Mouse (Mus musculus): ENCODE measurements around the gene Atp5j2.
A peak's percentile ranks its signal among the peaks of the same experiment; 100 is the strongest.

Atp5j2 gene

DNA sequence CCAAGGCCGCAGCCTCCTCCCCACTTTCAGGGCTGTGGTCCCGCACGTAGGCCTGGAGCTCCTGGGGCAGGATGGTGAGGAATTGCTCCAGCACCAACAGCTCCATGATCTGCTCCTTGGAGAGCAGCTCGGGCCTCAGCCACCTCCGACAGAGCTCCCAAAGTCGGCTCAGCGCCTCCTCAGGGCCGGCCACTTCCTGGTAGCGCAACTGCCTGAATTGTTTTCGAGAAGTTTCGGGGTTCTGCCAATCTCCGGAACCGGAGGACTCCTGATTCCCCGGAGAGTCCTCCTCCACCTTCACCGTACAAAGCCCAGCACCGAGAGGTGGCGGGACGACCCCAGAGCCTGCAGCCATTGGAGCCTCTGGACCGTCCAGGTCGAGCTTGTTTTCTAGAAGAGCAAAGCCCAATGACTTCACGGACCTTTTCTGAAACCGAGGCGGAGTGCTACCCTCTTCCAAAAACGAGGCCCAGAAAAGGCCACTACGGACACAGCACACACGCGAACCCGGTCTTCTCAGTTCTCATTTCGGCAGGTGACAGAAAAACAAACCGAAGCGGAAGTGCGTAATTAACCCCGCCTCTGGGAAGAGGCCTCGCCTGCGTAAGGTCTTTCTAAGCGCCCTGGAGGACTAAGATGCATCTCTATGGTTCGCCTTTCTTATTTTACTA, 9.6 kb upstream of the Atp5j2 start, which contains the start of gene Zkscan14:
Zkscan14 (minus strand) TSS at position 548 of the 671 bp plus-strand sequence.
- DNase-seq (ENCODE audit: low spot score in 2 of 2) = peak; percentile 56 to 70

DNA sequence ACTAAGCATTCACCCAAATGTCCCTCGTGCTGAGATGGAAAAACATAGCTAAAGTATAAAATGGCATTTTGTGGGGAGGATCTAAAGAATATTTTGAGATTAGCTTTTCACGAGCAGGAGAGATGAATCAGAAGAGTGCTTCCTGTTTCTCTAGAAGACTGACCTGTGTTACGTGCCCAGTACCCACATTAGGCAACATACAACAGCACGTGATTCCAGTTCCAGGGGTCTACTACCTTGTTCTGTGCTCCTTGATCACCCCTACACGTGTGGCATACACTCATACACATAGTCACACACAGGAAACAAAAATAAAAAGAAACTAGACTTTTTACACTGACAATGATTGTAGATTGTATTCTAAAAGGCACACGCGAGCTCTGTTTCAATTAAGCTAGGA, 8.5 kb upstream of the Atp5j2 start:
- no peak for DNase-seq (ENCODE audit: low spot score in 2 of 2)

DNA sequence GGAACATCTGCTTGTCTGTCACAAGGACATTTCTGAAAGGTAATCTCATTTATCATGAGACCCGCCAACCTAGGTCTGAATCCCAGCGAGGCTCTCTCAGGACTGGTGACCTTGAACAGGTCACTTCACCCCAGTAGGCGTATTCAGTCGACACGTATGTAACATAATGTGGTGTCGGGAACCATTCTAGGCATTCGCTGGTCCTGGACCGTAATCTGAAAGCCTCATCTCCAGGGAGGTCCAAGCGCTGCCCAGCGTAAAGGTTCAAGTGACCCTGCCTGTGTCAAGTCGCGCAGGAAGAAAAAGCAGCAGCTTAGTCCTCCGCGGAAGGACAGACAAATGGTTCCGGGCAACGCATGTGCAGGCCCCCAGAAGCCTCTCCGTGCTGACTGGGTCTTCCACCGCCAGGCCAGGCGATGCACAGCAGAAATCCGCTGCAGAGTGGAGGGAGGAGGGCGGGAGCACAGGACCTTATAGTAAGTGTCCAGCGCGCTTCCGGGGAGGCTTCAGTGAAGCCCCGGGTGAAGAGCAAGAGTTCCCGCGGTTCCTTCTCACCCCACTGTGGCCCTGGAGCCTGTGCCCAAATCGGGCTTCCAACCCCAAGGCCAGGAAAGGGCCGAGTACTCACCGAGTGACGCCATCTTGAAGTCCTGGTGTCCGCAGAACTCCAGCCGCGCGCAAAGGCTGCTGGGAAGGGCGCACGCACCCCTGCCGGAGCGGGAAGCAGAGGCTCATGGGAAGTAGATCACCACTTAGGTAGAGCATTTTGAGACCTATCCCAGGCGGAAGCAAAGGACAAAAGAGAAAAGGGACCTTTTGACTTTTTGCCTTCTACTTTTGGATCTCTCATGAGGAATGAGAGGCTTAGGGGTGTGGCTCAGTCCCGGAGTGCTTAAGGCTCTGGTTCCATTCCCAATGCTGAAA, 725 bp downstream of the Atp5j2 start:
- peak; percentile 84 to 86 for DNase-seq (ENCODE audit: low spot score in 2 of 2)

DNA sequence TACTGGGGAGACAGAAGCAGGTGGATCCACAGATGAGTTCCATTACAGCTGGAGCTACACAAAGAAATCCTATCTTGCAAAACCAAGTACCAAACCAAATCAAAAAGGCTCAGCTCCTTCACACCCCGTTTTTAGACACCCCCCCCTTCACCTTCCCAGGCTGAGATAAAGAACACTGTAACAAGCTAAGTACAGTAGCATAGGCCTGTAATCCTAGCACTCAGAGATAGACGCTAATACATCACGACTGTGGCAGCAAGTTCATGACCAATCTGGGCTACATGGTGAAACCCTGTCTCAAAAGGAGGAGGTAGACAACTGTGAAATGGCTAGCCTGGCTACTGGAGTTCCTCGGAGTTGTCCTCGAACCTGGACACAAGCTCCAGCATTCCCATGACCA, 1.5 kb downstream of the Atp5j2 start:
- no peak for DNase-seq (ENCODE audit: low spot score in 2 of 2)

DNA sequence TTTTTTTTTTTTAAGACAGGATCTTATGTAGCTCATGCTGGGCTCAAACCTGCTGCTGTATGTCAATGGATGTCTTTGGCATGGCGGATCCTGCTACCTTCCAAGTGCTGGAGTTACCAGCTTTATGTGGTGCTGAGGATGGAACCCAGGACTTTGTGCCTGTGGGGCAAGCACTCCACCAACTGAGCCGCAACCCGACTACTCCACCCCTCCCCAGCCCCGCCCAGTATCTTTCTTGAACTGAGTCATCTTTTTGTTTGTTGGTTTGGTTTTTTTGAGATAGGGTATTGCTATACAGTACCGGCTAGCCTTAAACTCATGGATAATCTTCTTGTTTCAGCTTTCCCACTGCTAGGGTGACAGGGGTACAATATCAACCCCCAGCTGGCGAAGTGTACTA, 2.4 kb downstream of the Atp5j2 start:
- DNase-seq (ENCODE audit: low spot score in 2 of 2) = no peak

DNA sequence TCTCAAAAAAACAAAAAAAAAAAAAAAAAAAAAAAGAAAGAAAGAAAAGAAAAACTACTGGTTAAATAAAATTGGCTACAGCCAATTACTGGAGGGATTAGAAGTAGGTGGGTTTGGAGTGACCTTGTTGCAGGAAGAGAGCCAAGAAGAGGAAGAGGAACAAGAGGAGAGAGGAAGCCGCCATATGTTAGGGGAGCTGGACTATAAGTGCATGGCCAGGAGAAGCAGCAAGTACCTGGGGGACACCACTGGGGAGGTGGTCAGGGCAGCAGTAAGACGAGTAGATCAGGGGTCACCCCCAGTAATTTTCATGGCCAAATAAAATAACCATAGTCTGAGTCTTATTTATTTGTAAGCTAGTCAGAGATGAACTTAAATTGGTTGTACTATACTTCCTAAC, 6.6 kb downstream of the Atp5j2 start:
- DNase-seq (ENCODE audit: low spot score in 2 of 2) = no peak

DNA sequence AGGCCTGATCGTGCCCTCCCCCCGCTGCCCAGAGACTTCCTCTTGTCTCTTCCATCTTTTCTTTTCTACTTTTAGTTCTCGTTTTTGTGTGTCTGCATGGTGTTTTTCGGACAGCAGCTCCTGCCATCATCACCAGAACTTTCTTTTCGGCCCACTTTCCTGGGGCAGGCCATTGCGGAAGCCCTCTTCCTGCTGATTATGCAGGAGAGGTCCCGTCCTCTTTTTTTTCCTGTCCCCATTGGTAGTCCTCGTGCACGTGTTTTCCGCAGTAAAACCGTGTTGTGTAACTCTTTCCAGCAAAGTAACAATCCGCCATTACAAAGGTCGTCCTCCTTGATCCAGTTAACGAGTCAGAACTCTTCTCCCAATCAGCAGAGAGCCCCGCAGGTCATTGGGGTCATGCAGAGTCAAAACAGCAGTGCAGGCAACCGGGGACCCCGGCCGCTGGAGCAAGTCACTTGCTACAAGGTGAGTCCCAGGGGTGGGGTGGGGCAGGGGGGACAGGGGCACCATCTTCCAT, 13.3 kb downstream of the Atp5j2 start:
- no peak for DNase-seq (ENCODE audit: low spot score in 2 of 2)

DNA sequence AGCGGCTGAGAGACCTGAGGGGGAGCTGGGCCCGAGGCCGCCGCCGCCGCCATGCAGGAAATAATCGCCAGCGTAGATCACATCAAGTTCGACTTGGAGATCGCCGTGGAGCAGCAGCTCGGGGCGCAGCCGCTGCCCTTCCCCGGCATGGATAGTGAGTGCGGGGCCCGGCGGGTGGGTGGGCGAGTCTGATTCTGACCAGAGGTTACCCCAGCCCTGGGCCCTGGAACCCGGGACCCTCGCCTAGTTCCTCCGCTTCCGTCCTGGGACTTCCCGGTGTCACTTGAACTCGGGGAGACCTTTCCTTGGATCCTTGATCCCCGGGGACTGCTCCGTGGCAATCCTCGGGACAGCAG, 24.6 kb downstream of the Atp5j2 start:
- no peak for DNase-seq (ENCODE audit: low spot score in 2 of 2)

DNA sequence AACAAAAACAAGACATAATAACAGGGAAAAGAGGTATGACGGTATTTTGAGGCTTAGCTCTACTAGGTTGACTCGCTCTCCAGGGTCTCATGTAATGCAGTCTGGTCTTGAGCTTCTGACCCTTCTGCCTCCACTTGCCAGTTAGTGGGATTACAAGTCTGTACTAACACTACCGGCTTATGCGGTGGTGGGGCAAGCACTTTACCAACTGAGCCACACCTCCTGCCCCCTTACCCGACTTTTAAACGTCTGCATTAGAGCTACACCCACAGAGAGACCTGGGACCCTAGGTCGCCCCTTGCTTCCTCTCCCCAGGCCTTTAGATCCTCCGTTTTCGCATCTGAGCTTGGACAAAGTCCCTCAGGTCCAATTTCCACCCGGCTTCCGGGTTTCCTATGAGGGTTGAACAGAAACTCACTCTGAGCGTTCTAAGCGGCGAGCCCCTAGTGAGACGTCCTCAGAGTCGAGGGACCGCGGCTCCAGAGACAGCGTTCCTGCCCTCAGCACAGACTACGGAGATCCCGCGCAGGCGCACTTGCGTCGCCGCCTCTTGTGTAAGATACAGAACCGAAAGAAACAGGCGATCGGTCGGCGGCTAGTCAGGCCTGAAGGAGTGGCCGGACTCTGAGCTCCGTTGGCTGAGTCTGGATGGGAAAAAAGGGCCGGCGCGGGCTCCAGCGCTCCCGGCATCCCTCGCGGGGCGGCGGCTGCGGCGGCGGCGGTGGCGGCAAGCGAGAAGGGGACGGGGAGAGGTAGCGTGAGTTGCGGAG, 25.1 kb downstream of the Atp5j2 start, which contains the start of the genes Ptcd1 and Cpsf4:
Ptcd1 (minus strand) TSS at position 573 of the 770 bp plus-strand sequence.
Cpsf4 (plus strand) TSS at position 678 of the 770 bp plus-strand sequence.
- peak; percentile 97 for DNase-seq (ENCODE audit: low spot score in 2 of 2)

DNA sequence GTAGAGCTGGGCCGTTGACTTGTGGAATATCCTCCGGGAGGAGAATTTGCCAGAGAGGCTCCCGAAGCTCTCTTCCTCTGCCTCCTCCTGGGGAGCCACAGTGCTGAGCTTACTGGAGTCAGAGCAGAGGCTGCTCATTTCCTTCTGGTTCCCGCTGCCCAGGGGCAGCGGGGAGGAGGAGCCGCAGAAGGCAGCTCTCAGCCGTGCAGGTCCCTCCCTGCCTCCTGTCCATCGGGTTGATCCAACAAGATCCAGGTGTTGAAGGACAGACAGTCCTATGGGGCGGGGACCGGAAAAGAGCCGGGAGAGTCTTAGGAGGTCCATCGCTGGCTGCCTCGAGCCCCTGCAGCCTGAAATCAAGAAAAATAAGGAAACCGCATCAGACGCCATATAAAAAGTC, 26.7 kb downstream of the Atp5j2 start:
- DNase-seq (ENCODE audit: low spot score in 2 of 2) = no peak

DNA sequence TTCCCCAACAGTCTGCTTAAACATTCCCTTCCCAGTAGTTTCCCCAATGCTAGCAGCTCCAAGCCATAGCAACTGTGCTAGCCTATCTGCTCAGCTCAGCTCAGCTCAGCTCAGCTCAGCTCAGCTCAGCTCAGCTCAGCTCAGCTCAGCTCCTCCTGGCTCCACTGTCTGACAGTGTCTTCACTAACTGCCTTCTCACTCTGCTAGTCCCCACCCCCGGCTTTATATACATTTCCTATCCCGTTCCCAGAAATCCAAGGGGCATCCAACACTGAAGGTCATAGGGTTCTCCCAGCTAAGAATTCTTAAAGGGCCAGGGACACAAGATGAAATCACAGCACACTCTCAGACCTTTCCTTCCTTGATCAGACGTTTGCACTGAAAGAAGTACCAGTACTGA, 27.2 kb downstream of the Atp5j2 start:
- no peak for DNase-seq (ENCODE audit: low spot score in 2 of 2)

DNA sequence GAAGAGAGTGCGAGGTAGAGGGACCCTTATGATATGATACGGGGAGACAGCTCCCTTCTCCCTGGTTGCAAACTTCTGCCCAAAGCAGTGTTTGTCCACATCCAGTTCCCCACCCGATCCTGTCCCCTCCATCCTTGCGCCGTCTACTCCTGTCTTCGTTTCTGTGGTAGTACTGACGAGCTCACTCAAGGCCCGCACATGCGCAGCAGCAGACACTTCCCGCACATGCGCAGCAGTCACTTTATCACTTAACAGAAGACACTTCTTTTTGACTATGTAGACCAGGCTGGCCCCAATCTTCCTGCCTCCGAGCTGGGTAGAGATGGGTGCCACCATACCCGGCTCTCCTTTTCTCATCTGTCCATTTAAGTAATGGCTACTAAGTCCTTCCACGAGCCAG, 30.5 kb downstream of the Atp5j2 start:
- DNase-seq (ENCODE audit: low spot score in 2 of 2) = no peak

DNA sequence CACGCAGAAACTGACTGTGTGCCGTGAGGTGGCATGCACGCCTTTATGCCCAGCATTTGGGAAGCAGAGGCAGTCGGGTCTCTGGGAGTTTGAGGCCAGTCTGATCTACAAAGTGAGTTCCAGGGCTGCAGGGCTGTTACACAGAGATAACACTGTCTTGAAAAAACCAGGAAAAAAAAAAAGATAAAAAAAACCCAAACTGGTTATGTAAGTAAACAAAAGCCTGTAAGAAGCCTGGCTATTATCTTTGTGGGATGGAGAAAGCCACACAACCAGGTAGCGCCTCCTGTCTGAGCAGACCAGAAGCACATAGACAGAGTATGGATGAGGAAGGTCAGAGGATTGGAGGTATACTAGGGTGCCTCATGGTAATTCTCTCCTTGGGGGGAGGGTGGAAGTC, 39.2 kb downstream of the Atp5j2 start:
- no peak for DNase-seq (ENCODE audit: low spot score in 2 of 2)

DNA sequence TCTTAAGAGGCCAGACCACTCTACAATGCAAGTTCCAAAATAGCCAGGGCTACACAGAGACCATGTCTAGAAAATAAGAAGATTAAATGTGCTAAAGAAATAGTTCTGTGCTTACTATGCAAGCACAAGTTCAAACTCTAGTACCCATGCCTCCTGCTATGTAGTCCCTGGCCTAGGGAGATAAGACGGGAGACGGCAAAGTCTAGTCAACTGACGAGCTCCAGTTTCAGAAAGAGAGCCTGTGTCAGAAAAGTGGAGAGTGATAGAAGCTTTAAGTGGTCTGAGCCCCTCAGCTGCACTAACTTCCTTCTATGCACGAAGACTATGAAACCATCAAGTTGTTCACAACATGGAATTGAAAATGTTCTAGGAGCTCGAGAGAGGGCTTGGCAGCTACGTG, 42.6 kb downstream of the Atp5j2 start:
- no peak for DNase-seq (ENCODE audit: low spot score in 2 of 2)

DNA sequence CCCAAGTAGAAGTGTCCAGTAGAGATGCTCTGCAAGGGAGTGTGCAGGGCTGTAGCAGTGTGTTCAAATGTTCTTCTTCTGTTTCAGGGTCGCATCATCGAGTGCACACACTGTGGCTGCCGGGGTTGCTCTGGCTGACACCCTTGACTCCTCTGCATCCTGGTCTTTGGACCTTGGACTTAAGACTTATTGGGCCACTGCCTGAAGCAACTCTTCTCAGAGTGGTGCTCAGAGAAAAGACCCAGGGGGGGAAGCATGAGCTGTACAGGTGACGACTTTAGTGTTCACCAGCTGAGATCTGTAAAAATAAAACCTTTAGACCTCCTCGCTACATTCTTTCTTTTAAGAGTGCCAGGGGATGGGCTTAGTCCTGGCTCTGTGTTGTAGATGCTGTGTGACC, 44.1 kb downstream of the Atp5j2 start:
- DNase-seq (ENCODE audit: low spot score in 2 of 2) = no peak

DNA sequence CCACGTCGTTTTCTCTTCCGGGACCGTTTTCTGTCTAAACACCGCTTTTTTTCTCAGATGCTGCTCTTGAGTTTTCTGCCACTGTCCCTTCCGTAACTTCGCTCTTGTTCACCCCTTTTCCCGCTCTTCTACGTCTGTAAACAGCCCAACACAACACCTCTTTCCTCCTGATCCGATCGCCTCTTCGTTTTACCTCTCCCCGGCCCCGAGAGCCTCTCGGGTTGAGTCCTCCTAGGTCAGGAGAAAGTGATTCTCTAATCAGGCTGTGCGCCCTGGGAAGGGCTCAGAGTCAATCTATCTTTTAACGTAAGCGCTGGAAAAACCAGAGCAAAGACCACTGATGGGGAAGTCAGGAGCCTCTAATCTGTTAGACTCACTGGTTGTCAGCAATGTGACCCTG, 51.3 kb downstream of the Atp5j2 start:
- no peak for DNase-seq (ENCODE audit: low spot score in 2 of 2)

DNA sequence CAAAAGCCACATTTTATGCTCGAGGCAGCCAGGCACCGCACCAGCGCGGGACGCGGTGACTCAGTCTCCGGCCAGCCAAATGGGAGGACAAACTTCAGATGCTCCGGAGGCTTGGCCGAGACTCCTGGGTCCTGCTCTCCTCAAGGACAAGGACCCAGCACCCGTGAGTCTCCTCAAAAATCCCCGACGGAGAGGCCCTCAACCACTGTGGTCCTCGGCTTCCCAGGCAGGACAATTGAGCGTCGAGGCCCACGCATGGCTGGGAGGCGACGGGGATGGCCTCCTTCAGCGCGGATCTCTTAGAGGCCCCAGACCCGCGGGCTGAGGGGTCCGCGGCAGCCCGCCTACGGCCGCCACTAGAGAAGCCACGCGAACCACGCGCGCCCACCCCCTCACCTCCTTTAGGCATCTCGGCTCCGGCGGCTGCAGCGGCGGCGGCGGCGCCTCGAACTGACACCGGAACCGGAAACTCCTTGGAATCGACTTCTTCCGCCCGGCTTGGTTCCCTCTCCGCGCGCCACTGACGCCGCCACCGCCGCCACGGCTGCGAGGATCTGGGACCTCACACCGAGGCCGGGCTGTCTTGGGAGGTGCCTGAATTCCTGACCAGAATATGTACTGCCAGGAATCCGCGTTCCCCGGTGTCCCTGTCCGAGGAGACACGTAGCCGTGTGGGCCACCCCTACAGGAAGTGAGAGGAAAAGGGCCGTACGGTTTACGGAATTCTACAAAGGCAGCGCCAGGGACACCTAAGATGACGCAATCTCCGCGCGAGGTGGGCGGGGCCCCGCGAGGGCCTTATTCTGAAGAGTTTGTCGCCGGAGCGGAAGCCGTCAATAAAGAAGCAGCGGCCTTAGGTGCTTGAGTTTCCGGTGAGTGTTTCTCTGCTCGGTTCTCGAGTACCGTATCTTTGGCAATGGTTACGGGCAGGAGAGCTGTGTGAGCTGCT, 52.0 kb downstream of the Atp5j2 start, which contains the start of the genes Pdap1 and Bud31:
Pdap1 (minus strand) TSS at position 668 of the 949 bp plus-strand sequence.
Bud31 (plus strand) TSS at position 792 of the 949 bp plus-strand sequence.
- peak; percentile 92 to 95 for DNase-seq (ENCODE audit: low spot score in 2 of 2)

DNA sequence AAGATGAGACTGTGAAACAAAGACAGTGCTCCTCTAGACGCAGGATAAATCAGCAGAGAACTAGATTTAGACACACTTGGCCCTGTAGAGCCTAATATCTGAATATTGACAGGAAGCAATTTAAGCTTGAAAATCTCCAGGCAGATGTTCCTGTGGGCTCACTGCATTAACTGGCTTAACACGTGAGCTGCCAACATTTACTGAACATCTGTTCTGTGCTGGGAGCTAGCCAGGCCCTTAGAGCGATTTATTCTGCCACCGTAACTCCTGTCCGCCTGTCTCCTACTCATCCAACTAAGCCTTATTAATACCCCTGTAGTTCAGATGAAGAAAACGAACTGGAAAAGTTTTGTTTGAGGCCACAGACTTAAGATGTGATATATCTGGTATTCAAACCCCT, 53.0 kb downstream of the Atp5j2 start:
- no peak for DNase-seq (ENCODE audit: low spot score in 2 of 2)

All from frontal cortex, postnatal 10 days (tissue).